Comparison of ENCODE assay signal across 28 mouse cellular contexts in genomic region chr17:31370931-31371330, GRCm38 (mm10). TPM values are rescaled to one million over a fixed set of nuclear protein-coding genes. Genes with fewer than 3 reads are reported as not detected.
DNase-seq lines count a peak whose midpoint lies in the region; ATAC-seq lines count a peak whose summit lies in the region.
"Had no signal": no experiment of that assay in that cellular context is flagged by ENCODE, and none has a peak within 500 bp of the region (broad histone marks: within the 10 kb centered on the region; RNA-seq: fewer than 3 reads in every experiment).

No protein-coding gene starts in this region.

- no peaks in the 10 kb centered on the region for H3K27me3 ChIP-seq in forebrain, embryonic 13.5 days
- no peaks in the 10 kb centered on the region for H3K27me3 ChIP-seq in forebrain, embryonic 10.5 days (ENCODE audit: poor library complexity, severe bottlenecking)
- no peaks in the 10 kb centered on the region for H3K27me3 ChIP-seq in hindbrain, embryonic 10.5 days (ENCODE audit: insufficient read depth, poor library complexity, severe bottlenecking)
- H3K27me3 ChIP-seq in hindbrain, embryonic 12.5 days: no peaks in the 10 kb centered on the region
- H3K27me3 ChIP-seq in midbrain, embryonic 15.5 days (replicated peaks): no peaks in the 10 kb centered on the region
- H3K27me3 ChIP-seq in midbrain, embryonic 11.5 days (ENCODE audit: control insufficient read depth, insufficient read depth, low read length): no peaks in the 10 kb centered on the region
- H3K27me3 ChIP-seq in forebrain, embryonic 16.5 days (replicated peaks; ENCODE audit: control insufficient read depth, insufficient read depth, low read length): no peaks in the 10 kb centered on the region
- H3K27me3 ChIP-seq: embryonic facial prominence, embryonic 12.5 days; embryonic facial prominence, embryonic 15.5 days; heart, embryonic 13.5 days; hindbrain, embryonic 13.5 days; intestine, embryonic 15.5 days; Patski had no signal

- no peak for DNase-seq in forebrain, embryonic 10.5 days (ENCODE audit: extremely low spot score, low spot score)
- peak; percentile 29 for DNase-seq in hindbrain, embryonic 10.5 days (ENCODE audit: low spot score)
- no peak for DNase-seq in midbrain, embryonic 11.5 days (ENCODE audit: low spot score, missing footprints)
- no peak for DNase-seq in spleen, postnatal 4 days (ENCODE audit: low spot score in 2 of 2)
- DNase-seq: adrenal gland, postnatal 25 days; B cell, adult 2 months; cerebellum, adult 18-20 months; cerebellum, adult 9-10 months; cerebellum, postnatal 14 days; gastrocnemius, postnatal 10 days; gastrocnemius, postnatal 36 days; heart, adult 2 months; heart, postnatal 14 days; heart, postnatal 4 days; kidney, adult 11 months had no signal

- H3K27ac ChIP-seq in forebrain, embryonic 13.5 days: no peak overlapping the region
- no peak overlapping the region for H3K27ac ChIP-seq in forebrain, embryonic 10.5 days
- H3K27ac ChIP-seq in hindbrain, embryonic 10.5 days: no peak overlapping the region
- no peak overlapping the region for H3K27ac ChIP-seq in hindbrain, embryonic 12.5 days
- no peak overlapping the region for H3K27ac ChIP-seq in midbrain, embryonic 15.5 days
- H3K27ac ChIP-seq in midbrain, embryonic 11.5 days (ENCODE audit: low read depth, low read length): no peak overlapping the region
- no peak overlapping the region for H3K27ac ChIP-seq in forebrain, embryonic 16.5 days (ENCODE audit: low read length)
- H3K27ac ChIP-seq: embryonic facial prominence, embryonic 12.5 days; embryonic facial prominence, embryonic 15.5 days; heart, adult 2 months; heart, embryonic 10.5 days; heart, embryonic 13.5 days; hindbrain, embryonic 13.5 days; intestine, embryonic 15.5 days had no signal

- no peak overlapping the region for H3K4me2 ChIP-seq in forebrain, embryonic 13.5 days
- no peak overlapping the region for H3K4me2 ChIP-seq in hindbrain, embryonic 12.5 days (replicated peaks)
- H3K4me2 ChIP-seq in midbrain, embryonic 15.5 days: no peak overlapping the region
- no peak overlapping the region for H3K4me2 ChIP-seq in midbrain, embryonic 11.5 days
- no peak overlapping the region for H3K4me2 ChIP-seq in forebrain, embryonic 16.5 days (ENCODE audit: low read length)
- H3K4me2 ChIP-seq: embryonic facial prominence, embryonic 12.5 days; embryonic facial prominence, embryonic 15.5 days; heart, embryonic 13.5 days; hindbrain, embryonic 13.5 days; intestine, embryonic 15.5 days had no signal

- no peak overlapping the region for H3K4me3 ChIP-seq in forebrain, embryonic 13.5 days
- no peak overlapping the region for H3K4me3 ChIP-seq in forebrain, embryonic 10.5 days
- no peak overlapping the region for H3K4me3 ChIP-seq in hindbrain, embryonic 10.5 days
- H3K4me3 ChIP-seq in hindbrain, embryonic 12.5 days: no peak overlapping the region
- no peak overlapping the region for H3K4me3 ChIP-seq in midbrain, embryonic 15.5 days
- no peak overlapping the region for H3K4me3 ChIP-seq in midbrain, embryonic 11.5 days (ENCODE audit: low read depth, low read length)
- H3K4me3 ChIP-seq in forebrain, embryonic 16.5 days (replicated peaks; ENCODE audit: low read length): no peak overlapping the region
- H3K4me3 ChIP-seq: embryonic facial prominence, embryonic 12.5 days; embryonic facial prominence, embryonic 15.5 days; heart, adult 2 months; heart, embryonic 10.5 days; heart, embryonic 13.5 days; hindbrain, embryonic 13.5 days; intestine, embryonic 15.5 days had no signal

- no peaks in the 10 kb centered on the region for H3K9me3 ChIP-seq in forebrain, embryonic 13.5 days (replicated peaks)
- H3K9me3 ChIP-seq in forebrain, embryonic 10.5 days: no peaks in the 10 kb centered on the region
- H3K9me3 ChIP-seq in hindbrain, embryonic 10.5 days: no peaks in the 10 kb centered on the region
- no peaks in the 10 kb centered on the region for H3K9me3 ChIP-seq in hindbrain, embryonic 12.5 days (replicated peaks)
- 0 out of 2 replicates have a peak, but pooled peaks cover 3% of the 10 kb centered on the region for H3K9me3 ChIP-seq in midbrain, embryonic 15.5 days
- H3K9me3 ChIP-seq in midbrain, embryonic 11.5 days (ENCODE audit: control insufficient read depth, low read length): no peaks in the 10 kb centered on the region
- H3K9me3 ChIP-seq in forebrain, embryonic 16.5 days (ENCODE audit: control insufficient read depth, low read length): no peaks in the 10 kb centered on the region; the same call in 1 of the 2 replicates
- H3K9me3 ChIP-seq: embryonic facial prominence, embryonic 12.5 days; embryonic facial prominence, embryonic 15.5 days; heart, embryonic 10.5 days; heart, embryonic 13.5 days; hindbrain, embryonic 13.5 days; intestine, embryonic 15.5 days had no signal

- no peaks in the 10 kb centered on the region for H3K36me3 ChIP-seq in forebrain, embryonic 13.5 days (ENCODE audit: poor library complexity, severe bottlenecking)
- H3K36me3 ChIP-seq in forebrain, embryonic 10.5 days (replicated peaks): no peaks in the 10 kb centered on the region
- no peaks in the 10 kb centered on the region for H3K36me3 ChIP-seq in hindbrain, embryonic 10.5 days
- no peaks in the 10 kb centered on the region for H3K36me3 ChIP-seq in hindbrain, embryonic 12.5 days
- no peaks in the 10 kb centered on the region for H3K36me3 ChIP-seq in midbrain, embryonic 15.5 days (replicated peaks)
- H3K36me3 ChIP-seq in midbrain, embryonic 11.5 days (ENCODE audit: control insufficient read depth, insufficient read depth, low read length): no peaks in the 10 kb centered on the region
- no peaks in the 10 kb centered on the region for H3K36me3 ChIP-seq in forebrain, embryonic 16.5 days (ENCODE audit: control insufficient read depth, insufficient read depth)
- H3K36me3 ChIP-seq: embryonic facial prominence, embryonic 12.5 days; embryonic facial prominence, embryonic 15.5 days; G1E; heart, embryonic 10.5 days; heart, embryonic 13.5 days; hindbrain, embryonic 13.5 days; intestine, embryonic 15.5 days had no signal

- peak; percentile 68 for ATAC-seq in forebrain, embryonic 13.5 days
- no peak for ATAC-seq in hindbrain, embryonic 12.5 days (ENCODE audit: low FRiP score)
- ATAC-seq in midbrain, embryonic 15.5 days (replicated peaks): 0 out of 2 replicates have a peak, but pooled peaks have one; percentile 17
- ATAC-seq in midbrain, embryonic 11.5 days (ENCODE audit: low FRiP score): no peak
- ATAC-seq in forebrain, embryonic 16.5 days: peak; percentile 63; the same call in 1 of the 2 replicates
- ATAC-seq: hindbrain, embryonic 16.5 days; intestine, embryonic 15.5 days; Patski had no signal

- H3K9ac ChIP-seq in forebrain, embryonic 13.5 days: no peak overlapping the region
- H3K9ac ChIP-seq in hindbrain, embryonic 12.5 days: no peak overlapping the region
- no peak overlapping the region for H3K9ac ChIP-seq in midbrain, embryonic 15.5 days
- H3K9ac ChIP-seq in midbrain, embryonic 11.5 days (ENCODE audit: low read length): no peak overlapping the region
- H3K9ac ChIP-seq in forebrain, embryonic 16.5 days (replicated peaks; ENCODE audit: low read depth, low read length): no peak overlapping the region
- H3K9ac ChIP-seq: embryonic facial prominence, embryonic 12.5 days; embryonic facial prominence, embryonic 15.5 days; heart, embryonic 13.5 days; hindbrain, embryonic 13.5 days; intestine, embryonic 15.5 days had no signal

- peaks cover 3% of the 10 kb centered on the region; the same call in 1 of the 2 replicates for H3K4me1 ChIP-seq in forebrain, embryonic 13.5 days
- no peaks in the 10 kb centered on the region for H3K4me1 ChIP-seq in forebrain, embryonic 10.5 days
- H3K4me1 ChIP-seq in hindbrain, embryonic 10.5 days (replicated peaks): peaks cover 13% of the 10 kb centered on the region; the same call in 1 of the 2 replicates
- peaks cover 3% of the 10 kb centered on the region; the same call in 1 of the 2 replicates for H3K4me1 ChIP-seq in hindbrain, embryonic 12.5 days
- no peaks in the 10 kb centered on the region for H3K4me1 ChIP-seq in midbrain, embryonic 15.5 days
- H3K4me1 ChIP-seq in midbrain, embryonic 11.5 days (ENCODE audit: control insufficient read depth, insufficient read depth, low read length): peaks cover 4% of the 10 kb centered on the region; the same call in 1 of the 2 replicates
- no peaks in the 10 kb centered on the region for H3K4me1 ChIP-seq in forebrain, embryonic 16.5 days (replicated peaks; ENCODE audit: control insufficient read depth, insufficient read depth, low read length)
- H3K4me1 ChIP-seq: embryonic facial prominence, embryonic 12.5 days; embryonic facial prominence, embryonic 15.5 days; heart, embryonic 10.5 days; heart, embryonic 13.5 days; intestine, embryonic 15.5 days had no signal

RNA-seq across cellular contexts. Expression of gene Pde9a, which starts 15.1 kb away (rescaled TPM):
- polyA plus RNA-seq in forebrain, embryonic 13.5 days (2015; fragmentation: Nextera tagmentation; extraction: Ambion mirVana): 46.4 and 52.3 TPM in 2 replicates
- 16.6 and 16.8 TPM in 2 replicates for polyA plus RNA-seq in forebrain, embryonic 10.5 days (2016; fragmentation: Nextera tagmentation; extraction: Ambion mirVana)
- 12.4 and 19.9 TPM in 2 replicates for polyA plus RNA-seq in hindbrain, embryonic 10.5 days (2016; fragmentation: Nextera tagmentation; extraction: Ambion mirVana)
- 30.4 and 33.3 TPM in 2 replicates for polyA plus RNA-seq in hindbrain, embryonic 12.5 days (2016; fragmentation: Nextera tagmentation; extraction: Ambion mirVana)
- polyA plus RNA-seq in midbrain, embryonic 15.5 days (2015; fragmentation: Nextera tagmentation; extraction: Ambion mirVana): 36.1 and 38.1 TPM in 2 replicates
- polyA plus RNA-seq in midbrain, embryonic 11.5 days (2014; fragmentation: Nextera tagmentation; extraction: Ambion mirVana): 23.4 and 23.5 TPM in 2 replicates
- 55.6 and 62.2 TPM in 2 replicates for polyA plus RNA-seq in forebrain, embryonic 16.5 days (2015; fragmentation: Nextera tagmentation; extraction: Ambion mirVana)
- polyA plus RNA-seq: G1E, Patski had no signal

Comparison
In these comparisons a context has a peak if more than half of its experiments do, and no peak if none do; other contexts are left out.
1. ATAC-seq: peak in forebrain, embryonic 13.5 days (single experiment), midbrain, embryonic 15.5 days (single experiment) and forebrain, embryonic 16.5 days (single experiment); none in hindbrain, embryonic 12.5 days (single experiment) and midbrain, embryonic 11.5 days (single experiment).